Mouse (Mus musculus) midbrain, embryonic 11.5 days (tissue): ENCODE measurements around the gene Idh1. TPM values are rescaled to one million over a fixed set of nuclear protein-coding genes. Genes with fewer than 3 reads are reported as not detected.

Source experiments
- ATAC-seq: fragments of 200-750 bp; cut with Nextera tagmentation; 2 replicates; pipeline ENCODE4 v1.8.0; 2017; ENCODE audit warnings: moderate TSS enrichment, moderate library complexity; ENCODE audit not compliant: low FRiP score
- DNase-seq: peaks from one replicate; pipeline ENCODE4 v3.0.0; 2015; ENCODE audit warnings: low spot score; ENCODE audit errors: missing footprints
- H3K27ac ChIP-seq: fragments of 300-500 bp; sonication (generic); 2 replicates; pipeline ENCODE4 v1.5.1; 2014; ENCODE audit warnings: low read depth, low read length
- H3K27me3 ChIP-seq: fragments of 300-500 bp; sonication (generic); 2 replicates; pipeline ENCODE4 v1.6.1; 2014; ENCODE audit warnings: mild to moderate bottlenecking, low read length, moderate library complexity, mixed read lengths; ENCODE audit not compliant: control insufficient read depth, insufficient read depth
- H3K36me3 ChIP-seq: fragments of 300-500 bp; sonication (generic); 2 replicates; pipeline ENCODE4 v1.6.1; 2014; ENCODE audit warnings: mild to moderate bottlenecking, low read length, moderate library complexity, mixed read lengths; ENCODE audit not compliant: control insufficient read depth, insufficient read depth
- H3K4me1 ChIP-seq: fragments of 300-500 bp; sonication (generic); 2 replicates; pipeline ENCODE4 v1.6.1; 2014; ENCODE audit warnings: low read length; ENCODE audit not compliant: control insufficient read depth, insufficient read depth
- H3K4me2 ChIP-seq: fragments of 300-500 bp; sonication (generic); 2 replicates; pipeline ENCODE4 v1.6.1; 2014; ENCODE audit warnings: mild to moderate bottlenecking, moderate library complexity
- H3K4me3 ChIP-seq: fragments of 300-500 bp; sonication (generic); 2 replicates; pipeline ENCODE4 v1.5.1; 2014; ENCODE audit warnings: low read depth, low read length
- H3K9ac ChIP-seq: fragments of 300-500 bp; sonication (generic); 2 replicates; pipeline ENCODE4 v1.6.1; 2014; ENCODE audit warnings: low read length
- H3K9me3 ChIP-seq: fragments of 300-500 bp; sonication (generic); 2 replicates; pipeline ENCODE4 v1.6.1; 2016; ENCODE audit warnings: low read length; ENCODE audit not compliant: control insufficient read depth
- WGBS: fragments of 180-500 bp; shearing (Covaris S2); extraction: QIAGEN DNeasy Blood & Tissue Kit; methylation state at CpG from one replicate; pipeline ENCODE4 v1.1.7; 2014; 5-methylcytosine and 5-hydroxymethylcytosine counted together
- polyA plus RNA-seq: library from polyadenylated mRNA; unstranded; fragments of >200 nt; fragmentation: Nextera tagmentation; extraction: Ambion mirVana; gene quantifications from 2 replicates; pipeline ENCODE4 v1.2.1, GENCODE M21; 2014

Idh1 gene
- polyA plus RNA-seq, 1 experiment from 2014 or later, result 433 TPM

DNA sequence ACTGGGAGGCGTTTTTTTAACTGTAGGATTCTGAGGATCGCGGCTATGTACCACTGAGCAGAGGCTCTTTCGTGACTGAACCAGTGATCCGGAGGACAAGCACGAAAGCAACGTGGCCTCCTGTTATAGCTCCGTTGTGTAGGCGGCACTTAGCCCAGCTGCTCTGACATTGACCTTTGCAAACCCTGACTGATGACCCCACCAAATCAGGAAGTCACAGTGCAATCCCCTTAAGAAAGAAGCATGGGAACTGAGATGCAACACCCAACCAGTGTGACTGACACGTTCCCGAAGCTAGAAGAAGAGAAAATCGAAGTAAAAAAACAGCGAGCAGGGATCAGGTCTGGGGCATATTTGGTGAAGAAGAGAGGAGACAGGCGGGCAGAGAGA lies 73.5 kb downstream of the Idh1 start:
- WGBS, result 54% methylated on average over 14 of the region's 14 CpGs
- Histone ChIP-seq H3K4me2 (0 out of 2 replicates have a peak overlapping the region, but pooled peaks have one; percentile 9), H3K27ac (no peak overlapping the region), H3K36me3 (no peaks in the 10 kb centered on the region), H3K27me3 (no peaks in the 10 kb centered on the region), H3K4me1 (no peaks in the 10 kb centered on the region), H3K4me3 (no peak overlapping the region), H3K9me3 (no peaks in the 10 kb centered on the region), H3K9ac (no peak overlapping the region)
- ATAC-seq (no peak), DNase-seq (no peak)

GRCm38 (mm10) chr1:65112031-65112806 lies 74.1 kb downstream of the Idh1 start:
- H3K9ac ChIP-seq, result no peak overlapping the region
- DNase-seq (peak; percentile 94), ATAC-seq (peak; percentile 79)
- H3K4me2 ChIP-seq, result 0 out of 2 replicates have a peak overlapping the region, but pooled peaks have one; percentile 9
- H3K4me3 ChIP-seq, result no peak overlapping the region
- no peak overlapping the region for H3K27ac ChIP-seq
- H3K4me1 ChIP-seq, result no peaks in the 10 kb centered on the region
- no peaks in the 10 kb centered on the region for H3K27me3 ChIP-seq
- WGBS, result 19% methylated on average over 8 of the region's 8 CpGs
- no peaks in the 10 kb centered on the region for H3K9me3 ChIP-seq
- H3K36me3 ChIP-seq, result no peaks in the 10 kb centered on the region

DNA sequence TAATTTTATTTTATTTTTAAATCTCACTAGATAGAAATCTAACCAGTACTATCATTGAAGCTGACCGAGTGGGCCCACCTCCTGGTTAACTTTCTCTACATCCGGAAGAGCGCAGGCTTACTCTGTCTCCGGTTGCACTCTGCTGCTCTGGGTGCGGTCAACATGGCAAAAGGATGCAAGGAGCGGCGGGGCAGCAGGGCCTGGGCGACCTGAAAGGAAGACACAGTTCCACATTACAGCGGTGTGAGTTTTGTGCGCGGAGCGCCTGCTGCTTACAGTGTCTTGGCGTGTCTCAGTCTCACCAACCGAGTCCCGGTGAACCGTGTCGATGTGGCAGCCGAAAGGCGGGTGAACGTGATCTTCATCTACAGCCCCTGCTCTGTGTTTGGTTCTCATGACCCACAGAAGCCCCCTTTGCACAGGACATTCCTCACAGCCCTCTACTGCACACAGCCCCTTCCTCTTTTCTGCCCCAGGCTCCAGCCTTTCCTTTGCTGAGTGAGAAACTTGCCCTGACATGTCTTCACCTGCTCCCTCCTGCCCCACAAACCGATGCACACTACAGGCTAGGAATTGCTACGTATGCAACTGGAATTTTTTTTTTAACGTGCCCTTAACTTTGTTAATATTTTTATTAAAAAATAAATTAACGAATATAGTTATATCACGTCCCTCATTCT lies 76.4 kb downstream of the Idh1 start:
- 80% methylated on average over 25 of the region's 25 CpGs for WGBS
- no peak overlapping the region for H3K4me2 ChIP-seq
- H3K9ac ChIP-seq, result no peak overlapping the region
- peak; percentile 59 for DNase-seq
- no peak for ATAC-seq
- H3K27ac ChIP-seq, result no peak overlapping the region
- no peaks in the 10 kb centered on the region for H3K9me3 ChIP-seq
- H3K4me1 ChIP-seq, result no peaks in the 10 kb centered on the region
- H3K4me3 ChIP-seq, result no peak overlapping the region
- no peaks in the 10 kb centered on the region for H3K36me3 ChIP-seq
- H3K27me3 ChIP-seq, result no peaks in the 10 kb centered on the region

DNA sequence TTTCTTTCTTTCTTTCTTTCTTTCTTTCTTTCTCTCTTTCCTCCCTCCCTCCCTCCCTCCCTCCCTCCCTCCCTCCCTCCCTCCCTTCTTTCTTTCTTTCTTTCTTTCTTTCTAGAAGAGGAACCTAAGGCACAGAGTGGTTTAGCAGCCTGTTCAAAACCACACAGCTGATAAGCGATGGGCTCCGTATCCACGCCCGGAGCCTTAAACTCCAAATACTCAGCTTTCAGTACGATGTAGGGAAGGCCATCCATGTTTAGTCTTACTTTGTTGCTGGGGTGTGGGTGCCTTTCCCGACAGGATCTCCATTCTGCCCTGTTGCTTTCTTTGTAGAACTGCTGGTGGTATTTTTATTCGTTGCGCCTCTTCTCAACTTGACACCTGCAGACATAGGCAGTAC lies 77.1 kb downstream of the Idh1 start:
- Histone ChIP-seq H3K4me3 (no peak overlapping the region), H3K9me3 (no peaks in the 10 kb centered on the region), H3K27ac (no peak overlapping the region), H3K4me1 (no peaks in the 10 kb centered on the region), H3K36me3 (no peaks in the 10 kb centered on the region), H3K9ac (no peak overlapping the region), H3K27me3 (no peaks in the 10 kb centered on the region), H3K4me2 (no peak overlapping the region)
- 91% methylated on average over 8 of the region's 8 CpGs for WGBS
- ATAC-seq (no peak), DNase-seq (no peak)

Other genes starting within 250 kb of the Idh1 start
- gene Plekhm3, start 229.7 kb downstream of the Idh1 start, polyA plus RNA-seq, result 5.6 and 5.9 TPM in 2 replicates
- 0.11 and 0.17 TPM in 2 replicates for gene Akr1cl, start 153.7 kb downstream of the Idh1 start, polyA plus RNA-seq
- 0.65 and 0.74 TPM in 2 replicates for gene Cryge, start 135.4 kb downstream of the Idh1 start, polyA plus RNA-seq
- gene Crygd, start 123.0 kb downstream of the Idh1 start, polyA plus RNA-seq, result not detected in 2 replicates
- gene Crygc, start 112.8 kb downstream of the Idh1 start, polyA plus RNA-seq, result 0.39 TPM in 1 of 2 replicates, not detected in the other
- not detected in 2 replicates for gene Crygb, start 104.2 kb downstream of the Idh1 start, polyA plus RNA-seq
- gene Cryga, start 83.1 kb downstream of the Idh1 start, polyA plus RNA-seq, result not detected in 2 replicates
- gene Gm28845, start 66.9 kb downstream of the Idh1 start, polyA plus RNA-seq, result not detected in 2 replicates
- 0.22 TPM in 1 of 2 replicates, not detected in the other for gene D630023F18Rik, start 63.3 kb downstream of the Idh1 start, polyA plus RNA-seq
- 17.1 and 20.1 TPM in 2 replicates for gene Pikfyve, start 183 bp upstream of the Idh1 start, polyA plus RNA-seq
- 0.17 TPM in 1 of 2 replicates, not detected in the other for gene Pth2r, start 95.6 kb upstream of the Idh1 start, polyA plus RNA-seq